Mouse (Mus musculus) spleen, adult 2 months (tissue): Measurements from ENCODE around the gene Map3k1.

Experiments used
- CTCF ChIP-seq: fragments of 200-500 bp; IDR thresholded peaks from 2 replicates; pipeline ENCODE4 v1.5.1; 2011; ENCODE audit warnings: mild to moderate bottlenecking, inconsistent platforms; ENCODE audit not compliant: insufficient read depth, insufficient read length, insufficient replicate concordance; ENCODE audit errors: extremely low read depth
- POLR2A ChIP-seq: fragments of 200-500 bp; IDR thresholded peaks from 2 replicates; pipeline ENCODE4 v1.6.1; 2011; ENCODE audit warnings: low read depth, low read length, inconsistent platforms

GRCm38 (mm10) chr13:111783451-111783850, 25.3 kb downstream of the Map3k1 start:
- TF ChIP-seq POLR2A (no peak), CTCF (no peak)
